Mouse (Mus musculus): ENCODE results near the gene Olfr548-ps1.

DNA sequence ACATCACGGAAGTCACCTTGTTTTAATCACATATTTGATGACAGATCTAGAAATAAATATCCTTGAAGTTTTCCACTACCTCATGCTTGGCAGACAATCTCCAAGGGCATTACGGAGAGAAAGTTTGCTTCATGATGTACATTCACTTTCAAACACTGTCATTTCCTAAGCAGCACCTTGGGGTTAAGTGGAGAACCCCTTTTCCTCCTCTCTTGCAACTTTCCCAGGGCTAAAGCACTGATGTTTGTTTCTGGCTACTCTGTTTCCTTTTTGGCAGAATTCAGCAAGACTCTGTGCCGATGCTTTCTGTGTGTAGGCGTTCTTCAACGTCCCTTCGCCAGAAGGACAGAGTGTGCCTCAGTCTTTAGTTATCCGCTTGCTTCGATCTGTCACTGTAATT, 30.4 kb downstream of the Olfr548-ps1 start, which contains the start of gene Olfr550:
- no peak for TF ChIP-seq CTCF (IDR thresholded peaks at IDR 0.05; ENCODE audit: insufficient read depth, low read depth, low read length)
- TF ChIP-seq POLR2A (IDR thresholded peaks at IDR 0.05; ENCODE audit: insufficient read depth, low read depth, low read length), result no peak
